Mouse (Mus musculus) ES-Bruce4 (cell line): ENCODE data around the gene Siae. TPM values are rescaled to one million over a fixed set of nuclear protein-coding genes. Genes with fewer than 3 reads are reported as not detected.

Experiments used
- H3K27ac ChIP-seq: 2 replicates; pipeline ENCODE4 v1.5.1; 2012; ENCODE audit warnings: low read length, inconsistent platforms; ENCODE audit not compliant: insufficient read depth
- H3K27me3 ChIP-seq: 2 replicates; pipeline ENCODE4 v1.6.1; 2012; ENCODE audit warnings: mild to moderate bottlenecking, low read length, inconsistent platforms; ENCODE audit not compliant: control insufficient read depth, poor library complexity, insufficient read depth, severe bottlenecking
- H3K36me3 ChIP-seq: 2 replicates; pipeline ENCODE4 v1.6.1; 2012; ENCODE audit warnings: inconsistent platforms, mild to moderate bottlenecking, low read length, moderate library complexity; ENCODE audit not compliant: control insufficient read depth, poor library complexity, insufficient read depth, severe bottlenecking
- H3K4me1 ChIP-seq: one replicate; pipeline ENCODE4 v1.8.1; 2011; ENCODE audit warnings: low read length; ENCODE audit not compliant: control insufficient read depth, insufficient read depth
- H3K4me3 ChIP-seq: 2 replicates; pipeline ENCODE4 v1.5.1; 2011; ENCODE audit warnings: low read depth, mild to moderate bottlenecking, low read length
- H3K9ac ChIP-seq: 2 replicates; pipeline ENCODE4 v1.6.1; 2012; ENCODE audit warnings: low read depth, mild to moderate bottlenecking, inconsistent platforms; ENCODE audit not compliant: poor library complexity, severe bottlenecking
- H3K9me3 ChIP-seq: replicated peaks from 2 replicates; pipeline ENCODE4 v1.6.1; 2012; ENCODE audit warnings: mild to moderate bottlenecking, low read length, inconsistent platforms; ENCODE audit not compliant: control insufficient read depth, poor library complexity, insufficient read depth, severe bottlenecking
- CTCF ChIP-seq: IDR thresholded peaks from one replicate; pipeline ENCODE4 v1.8.1; 2011; ENCODE audit warnings: low read depth, low read length
- EP300 ChIP-seq: IDR thresholded peaks from 2 replicates; pipeline ENCODE4 v1.6.1; 2011; ENCODE audit warnings: low read depth, low read length; ENCODE audit not compliant: insufficient read depth
- POLR2A ChIP-seq: IDR thresholded peaks from one replicate; pipeline ENCODE4 v1.8.1; 2011; ENCODE audit warnings: low read length; ENCODE audit not compliant: insufficient read depth
- polyA plus RNA-seq: library from polyadenylated mRNA; stranded (reverse); fragments of >200 nt; gene quantifications from 2 replicates; pipeline ENCODE4 v1.2.4, GENCODE M21; 2011; ENCODE audit warnings: low read depth; ENCODE audit not compliant: missing spikeins, insufficient read depth, insufficient read length

Siae gene
- polyA plus RNA-seq, 1 experiment, result 10.0 TPM

GRCm38 (mm10) chr9:37519995-37520394 is 35.5 kb upstream of the Siae start:
- H3K4me3 ChIP-seq, result no peak overlapping the region
- H3K27me3 ChIP-seq, result no peaks in the 10 kb centered on the region
- no peak overlapping the region for H3K27ac ChIP-seq
- no peak overlapping the region for H3K9ac ChIP-seq
- H3K36me3 ChIP-seq, result peaks cover 56% of the 10 kb centered on the region
- H3K4me1 ChIP-seq, result no peaks in the 10 kb centered on the region
- H3K9me3 ChIP-seq, result no peaks in the 10 kb centered on the region
- TF ChIP-seq EP300 (no peak), POLR2A (no peak), CTCF (no peak)

- no peak overlapping the region for H3K4me3 ChIP-seq
- H3K9me3 ChIP-seq, result no peaks in the 10 kb centered on the region
- H3K9ac ChIP-seq, result no peak overlapping the region
- TF ChIP-seq CTCF, result no peak
- TF ChIP-seq EP300, result no peak
- TF ChIP-seq POLR2A, result no peak
- no peaks in the 10 kb centered on the region for H3K4me1 ChIP-seq
- 0 out of 2 replicates have a peak overlapping the region, but pooled peaks have one; percentile 14 for H3K27ac ChIP-seq
- peaks cover 31% of the 10 kb centered on the region for H3K36me3 ChIP-seq
- H3K27me3 ChIP-seq, result no peaks in the 10 kb centered on the region
Measured at GRCm38 (mm10) chr9:37525461-37525860, 30.0 kb upstream of the Siae start.

DNA sequence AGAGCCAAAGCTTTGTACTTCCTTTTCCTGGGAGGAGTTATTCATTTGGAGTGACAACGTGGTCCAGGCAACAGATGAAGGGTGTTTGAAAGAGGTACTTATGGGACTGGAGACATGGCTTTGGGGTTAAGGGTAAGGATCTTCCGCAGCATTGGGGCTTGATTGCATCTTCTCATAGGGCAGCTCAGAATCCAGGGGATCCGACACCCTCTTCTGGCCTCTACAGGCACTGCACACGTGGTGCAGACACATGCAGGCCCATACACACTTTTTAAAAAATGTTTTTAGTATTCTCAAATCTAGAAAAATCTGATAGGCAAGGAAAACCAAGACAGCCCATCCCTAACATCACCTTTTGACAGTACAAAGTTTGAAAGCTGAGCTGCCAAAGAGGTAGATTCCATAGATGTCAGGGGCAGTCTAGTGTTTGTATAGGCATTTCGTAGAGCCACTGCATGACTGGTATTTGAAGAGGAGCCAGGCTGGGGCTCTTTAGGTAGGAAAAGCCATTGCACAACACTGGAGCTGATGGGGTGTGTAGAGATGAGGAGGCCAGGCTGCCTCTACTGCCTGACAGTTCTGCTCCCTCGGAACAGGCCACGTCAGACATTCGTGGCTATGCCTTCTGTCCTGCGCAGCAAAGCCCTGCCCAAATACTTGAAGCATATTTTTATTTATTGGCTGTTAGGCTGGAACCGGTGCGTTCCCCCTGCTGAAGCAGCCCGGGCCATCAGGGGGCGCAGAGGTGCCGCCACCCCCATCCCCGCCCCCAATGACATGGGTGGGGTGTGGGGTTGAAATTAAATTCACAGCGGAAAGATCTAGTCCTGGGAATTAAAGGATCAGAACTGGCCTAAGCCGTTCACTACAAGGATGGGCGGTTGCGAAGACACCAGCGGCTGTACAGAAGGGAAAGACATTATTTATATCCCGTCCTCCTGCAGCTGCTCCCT is 28.8 kb upstream of the Siae start:
- peak overlapping the region; percentile 35 for H3K4me3 ChIP-seq
- H3K9ac ChIP-seq, result peak overlapping the region; percentile 51
- TF ChIP-seq EP300, result no peak
- TF ChIP-seq POLR2A, result no peak
- TF ChIP-seq CTCF, result peak; percentile 49
- no peak overlapping the region for H3K27ac ChIP-seq
- peaks cover 22% of the 10 kb centered on the region for H3K36me3 ChIP-seq
- H3K27me3 ChIP-seq, result no peaks in the 10 kb centered on the region
- H3K9me3 ChIP-seq, result no peaks in the 10 kb centered on the region
- H3K4me1 ChIP-seq, result peaks cover 2% of the 10 kb centered on the region

- Histone ChIP-seq H3K4me3 (peak within 1 kb of the TSS; percentile 35), H3K4me1 (peaks cover 2% of the 10 kb centered on the region), H3K9me3 (no peaks in the 10 kb centered on the region), H3K9ac (peak within 1 kb of the TSS; percentile 51), H3K27me3 (no peaks in the 10 kb centered on the region), H3K36me3 (peaks cover 14% of the 10 kb centered on the region), H3K27ac (no peak within 1 kb of the TSS)
- TF ChIP-seq POLR2A (no peak), EP300 (0 out of 2 replicates have a peak, but pooled peaks have one; percentile 65)
Measured at GRCm38 (mm10) chr9:37527396-37528224, 27.9 kb upstream of the Siae start, which contains the start of gene Esam. Esam (plus strand) TSS chr9:37528078.

- Histone ChIP-seq H3K27ac (no peak overlapping the region), H3K9me3 (no peaks in the 10 kb centered on the region), H3K4me3 (peak overlapping the region; percentile 35), H3K36me3 (peaks cover 6% of the 10 kb centered on the region), H3K27me3 (no peaks in the 10 kb centered on the region), H3K9ac (no peak overlapping the region), H3K4me1 (peaks cover 2% of the 10 kb centered on the region)
- TF ChIP-seq POLR2A, result no peak
- no peak for TF ChIP-seq CTCF
- no peak for TF ChIP-seq EP300
Measured at GRCm38 (mm10) chr9:37528225-37528970, 27.1 kb upstream of the Siae start.
